Mouse (Mus musculus): ENCODE results near the gene Ttll12. TPM values are rescaled to one million over a fixed set of nuclear protein-coding genes. Genes with fewer than 3 reads are reported as not detected.

The Ttll12 gene
- total and polyA plus RNA-seq, 2 experiments from 2014 or later, result 7.8 to 15.9 TPM

- H3K4me2 ChIP-seq (ENCODE audit: low read depth, low read length), result no peak overlapping the region
- H3K9ac ChIP-seq (replicated peaks; ENCODE audit: low read depth, low read length), result no peak overlapping the region
- 89% methylated on average over 3 of the region's 3 CpGs for WGBS
- no peaks in the 10 kb centered on the region for H3K9me3 ChIP-seq (replicated peaks; ENCODE audit: control insufficient read depth, low read length)
- no peak overlapping the region for H3K4me3 ChIP-seq (ENCODE audit: low read depth, low read length)
- H3K4me1 ChIP-seq (ENCODE audit: control insufficient read depth, insufficient read depth), result peaks cover 3% of the 10 kb centered on the region; the same call in 1 of the 2 replicates
- no peak for ATAC-seq (ENCODE audit: insufficient read depth, low read depth)
- peaks cover 10% of the 10 kb centered on the region; the same call in 1 of the 2 replicates for H3K36me3 ChIP-seq (replicated peaks; ENCODE audit: control insufficient read depth, insufficient read depth, low read length)
- DNase-seq (ENCODE audit: low spot score), result no peak
- no peak for TF ChIP-seq EP300 (IDR thresholded peaks at IDR 0.05; ENCODE audit: low read depth)
- TF ChIP-seq CTCF (IDR thresholded peaks at IDR 0.05; ENCODE audit: low read depth), result no peak
- no peak overlapping the region for H3K27ac ChIP-seq (ENCODE audit: low read depth)
- no peaks in the 10 kb centered on the region for H3K27me3 ChIP-seq (ENCODE audit: control insufficient read depth, insufficient read depth, low read length)
Observed at GRCm38 (mm10) chr15:83567728-83568127, 27.2 kb downstream of the Ttll12 start.

GRCm38 (mm10) chr15:83566006-83566405, 29.0 kb downstream of the Ttll12 start:
- WGBS, result 74% methylated on average over 5 of the region's 5 CpGs

GRCm38 (mm10) chr15:83565434-83565833, 29.5 kb downstream of the Ttll12 start:
- Histone ChIP-seq H3K4me3 (ENCODE audit: low read depth, low read length) (no peak overlapping the region), H3K27me3 (ENCODE audit: control insufficient read depth, insufficient read depth, low read length) (no peaks in the 10 kb centered on the region), H3K36me3 (replicated peaks; ENCODE audit: control insufficient read depth, insufficient read depth, low read length) (no peaks in the 10 kb centered on the region), H3K4me2 (ENCODE audit: low read depth, low read length) (no peak overlapping the region), H3K4me1 (ENCODE audit: control insufficient read depth, insufficient read depth) (peaks cover 3% of the 10 kb centered on the region; the same call in 1 of the 2 replicates), H3K27ac (ENCODE audit: low read depth) (no peak overlapping the region), H3K9ac (replicated peaks; ENCODE audit: low read depth, low read length) (no peak overlapping the region), H3K9me3 (replicated peaks; ENCODE audit: control insufficient read depth, low read length) (no peaks in the 10 kb centered on the region)
- WGBS, result 64% methylated on average over 3 of the region's 3 CpGs
- TF ChIP-seq EP300 (IDR thresholded peaks at IDR 0.05; ENCODE audit: low read depth) (no peak), CTCF (IDR thresholded peaks at IDR 0.05; ENCODE audit: low read depth) (no peak)
- DNase-seq (ENCODE audit: low spot score) (no peak), ATAC-seq (ENCODE audit: insufficient read depth, low read depth) (no peak)

More at GRCm38 (mm10) chr15:83566006-83566405, 29.0 kb downstream of the Ttll12 start:
- H3K4me3 ChIP-seq (ENCODE audit: low read depth, low read length), result no peak overlapping the region
- H3K27me3 ChIP-seq (ENCODE audit: control insufficient read depth, insufficient read depth, low read length), result no peaks in the 10 kb centered on the region
- H3K9me3 ChIP-seq (replicated peaks; ENCODE audit: control insufficient read depth, low read length), result no peaks in the 10 kb centered on the region
- H3K4me2 ChIP-seq (ENCODE audit: low read depth, low read length), result no peak overlapping the region
- TF ChIP-seq EP300 (IDR thresholded peaks at IDR 0.05; ENCODE audit: low read depth), result no peak
- no peak for TF ChIP-seq CTCF (IDR thresholded peaks at IDR 0.05; ENCODE audit: low read depth)
- no peak overlapping the region for H3K9ac ChIP-seq (replicated peaks; ENCODE audit: low read depth, low read length)
- H3K36me3 ChIP-seq (replicated peaks; ENCODE audit: control insufficient read depth, insufficient read depth, low read length), result no peaks in the 10 kb centered on the region
- no peak for DNase-seq (ENCODE audit: low spot score)
- peaks cover 3% of the 10 kb centered on the region; the same call in 1 of the 2 replicates for H3K4me1 ChIP-seq (ENCODE audit: control insufficient read depth, insufficient read depth)
- no peak for ATAC-seq (ENCODE audit: insufficient read depth, low read depth)
- H3K27ac ChIP-seq (ENCODE audit: low read depth), result no peak overlapping the region

- H3K4me1 ChIP-seq (ENCODE audit: control insufficient read depth, insufficient read depth), result peaks cover 3% of the 10 kb centered on the region; the same call in 1 of the 2 replicates
- no peak for TF ChIP-seq CTCF (IDR thresholded peaks at IDR 0.05; ENCODE audit: low read depth)
- TF ChIP-seq EP300 (IDR thresholded peaks at IDR 0.05; ENCODE audit: low read depth), result no peak
- H3K9ac ChIP-seq (replicated peaks; ENCODE audit: low read depth, low read length), result peak overlapping the region; percentile 65
- H3K4me3 ChIP-seq (ENCODE audit: low read depth, low read length), result peak overlapping the region; percentile 57
- peak overlapping the region; percentile 93 for H3K4me2 ChIP-seq (ENCODE audit: low read depth, low read length)
- H3K36me3 ChIP-seq (replicated peaks; ENCODE audit: control insufficient read depth, insufficient read depth, low read length), result no peaks in the 10 kb centered on the region
- WGBS, result under 1% methylated on average over 27 of the region's 27 CpGs
- ATAC-seq (ENCODE audit: insufficient read depth, low read depth), result peak; percentile 24; the same call in 1 of the 2 replicates
- no peaks in the 10 kb centered on the region for H3K27me3 ChIP-seq (ENCODE audit: control insufficient read depth, insufficient read depth, low read length)
- no peaks in the 10 kb centered on the region for H3K9me3 ChIP-seq (replicated peaks; ENCODE audit: control insufficient read depth, low read length)
- DNase-seq (ENCODE audit: low spot score), result peak; percentile 20
- H3K27ac ChIP-seq (ENCODE audit: low read depth), result peak overlapping the region; percentile 81
Observed at GRCm38 (mm10) chr15:83563857-83564651, 30.9 kb downstream of the Ttll12 start.

GRCm38 (mm10) chr15:83563327-83563856, 31.6 kb downstream of the Ttll12 start, which contains the start of the genes Tspo and Mcat:
Gene Tspo (plus strand): TSS chr15:83563592.
Gene Mcat (minus strand): TSS chr15:83563787.
- Histone ChIP-seq H3K36me3 (replicated peaks; ENCODE audit: control insufficient read depth, insufficient read depth, low read length) (no peaks in the 10 kb centered on the region), H3K27ac (ENCODE audit: low read depth) (peak within 1 kb of the TSS; percentile 81), H3K27me3 (ENCODE audit: control insufficient read depth, insufficient read depth, low read length) (no peaks in the 10 kb centered on the region), H3K9ac (replicated peaks; ENCODE audit: low read depth, low read length) (peak within 1 kb of the TSS; percentile 65), H3K4me1 (ENCODE audit: control insufficient read depth, insufficient read depth) (peaks cover 3% of the 10 kb centered on the region; the same call in 1 of the 2 replicates), H3K9me3 (replicated peaks; ENCODE audit: control insufficient read depth, low read length) (no peaks in the 10 kb centered on the region), H3K4me3 (ENCODE audit: low read depth, low read length) (peak within 1 kb of the TSS; percentile 57), H3K4me2 (ENCODE audit: low read depth, low read length) (peak within 1 kb of the TSS; percentile 93)
- DNase-seq (ENCODE audit: low spot score), result no peak
- no peak for TF ChIP-seq EP300 (IDR thresholded peaks at IDR 0.05; ENCODE audit: low read depth)
- TF ChIP-seq CTCF (IDR thresholded peaks at IDR 0.05; ENCODE audit: low read depth), result no peak
- 2% methylated on average over 28 of the region's 28 CpGs for WGBS
- peak; percentile 56 for ATAC-seq (ENCODE audit: insufficient read depth, low read depth)
